Mouse (Mus musculus) embryonic facial prominence, embryonic 13.5 days (tissue): ENCODE measurements around the gene Scnn1b. TPM values are rescaled to one million over a fixed set of nuclear protein-coding genes. Genes with fewer than 3 reads are reported as not detected.

Source experiments
- ATAC-seq: fragments of 200-750 bp; cut with Nextera tagmentation; 2 replicates; pipeline ENCODE4 v1.8.0; 2017; ENCODE audit warnings: low read depth; ENCODE audit not compliant: insufficient number of reproducible peaks, insufficient read depth, low FRiP score, low TSS enrichment
- H3K27ac ChIP-seq: fragments of 300-500 bp; sonication (generic); 2 replicates; pipeline ENCODE4 v1.5.1; 2015; ENCODE audit warnings: moderate library complexity, mild to moderate bottlenecking, inconsistent platforms
- H3K27me3 ChIP-seq: fragments of 300-500 bp; sonication (generic); 2 replicates; pipeline ENCODE4 v1.6.1; 2015; ENCODE audit warnings: mild to moderate bottlenecking, inconsistent platforms
- H3K36me3 ChIP-seq: fragments of 300-500 bp; sonication (generic); 2 replicates; pipeline ENCODE4 v1.6.1; 2015; ENCODE audit warnings: mild to moderate bottlenecking, inconsistent platforms
- H3K4me1 ChIP-seq: fragments of 300-500 bp; sonication (generic); 2 replicates; pipeline ENCODE4 v1.6.1; 2015; ENCODE audit warnings: inconsistent platforms
- H3K4me2 ChIP-seq: fragments of 300-500 bp; sonication (generic); 2 replicates; pipeline ENCODE4 v1.6.1; 2015; ENCODE audit warnings: moderate library complexity, mild to moderate bottlenecking, inconsistent platforms
- H3K4me3 ChIP-seq: fragments of 300-500 bp; sonication (generic); 2 replicates; pipeline ENCODE4 v1.5.1; 2015; ENCODE audit warnings: mild to moderate bottlenecking, inconsistent platforms
- H3K9ac ChIP-seq: fragments of 300-500 bp; sonication (generic); 2 replicates; pipeline ENCODE4 v1.6.1; 2015; ENCODE audit warnings: mild to moderate bottlenecking, inconsistent platforms
- H3K9me3 ChIP-seq: fragments of 300-500 bp; sonication (generic); 2 replicates; pipeline ENCODE4 v1.6.1; 2016; ENCODE audit warnings: inconsistent platforms
- WGBS: fragments of 180-500 bp; shearing (Covaris S2); methylation state at CpG from one replicate; pipeline ENCODE4 v1.1.7; 2015; ENCODE audit warnings: mixed read lengths; 5-methylcytosine and 5-hydroxymethylcytosine counted together
- polyA plus RNA-seq: library from polyadenylated mRNA; unstranded; fragments of >200 nt; fragmentation: Nextera tagmentation; extraction: Ambion mirVana; gene quantifications from 2 replicates; pipeline ENCODE4 v1.2.1, GENCODE M21; 2015

Gene Scnn1b
- polyA plus RNA-seq, 1 experiment from 2014 or later = 0.37 TPM

- WGBS = 62% methylated on average over 6 of the region's 6 CpGs
- Histone ChIP-seq H3K4me1 (peaks cover 24% of the 10 kb centered on the region), H3K36me3 (no peaks in the 10 kb centered on the region), H3K27ac (no peak overlapping the region), H3K4me2 (no peak overlapping the region), H3K27me3 (no peaks in the 10 kb centered on the region), H3K9ac (no peak overlapping the region), H3K4me3 (no peak overlapping the region), H3K9me3 (no peaks in the 10 kb centered on the region)
- no peak for ATAC-seq
These were observed 49.1 kb downstream of the Scnn1b start for GRCm38 (mm10) chr7:121913944-121914343.

- H3K36me3 ChIP-seq = peaks cover 58% of the 10 kb centered on the region
- no peaks in the 10 kb centered on the region for H3K9me3 ChIP-seq
- H3K9ac ChIP-seq = no peak overlapping the region
- no peak for ATAC-seq
- no peak overlapping the region for H3K4me3 ChIP-seq
- no peak overlapping the region for H3K4me2 ChIP-seq
- H3K27ac ChIP-seq = no peak overlapping the region
- H3K4me1 ChIP-seq = no peaks in the 10 kb centered on the region
- H3K27me3 ChIP-seq = no peaks in the 10 kb centered on the region
- over 99% methylated on average over 7 of the region's 7 CpGs for WGBS
These were observed 59.5 kb downstream of the Scnn1b start for GRCm38 (mm10) chr7:121924361-121924760.

GRCm38 (mm10) chr7:121927882-121928281 lies 63.0 kb downstream of the Scnn1b start:
- peaks cover 71% of the 10 kb centered on the region for H3K36me3 ChIP-seq

GRCm38 (mm10) chr7:121931246-121931645 lies 66.4 kb downstream of the Scnn1b start:
- peaks cover 1% of the 10 kb centered on the region for H3K4me1 ChIP-seq
- 42% methylated on average over 7 of the region's 7 CpGs for WGBS
- H3K36me3 ChIP-seq = peaks cover 66% of the 10 kb centered on the region
- no peak overlapping the region for H3K4me3 ChIP-seq
- no peaks in the 10 kb centered on the region for H3K9me3 ChIP-seq
- H3K27me3 ChIP-seq = no peaks in the 10 kb centered on the region
- H3K27ac ChIP-seq = no peak overlapping the region
- no peak overlapping the region for H3K4me2 ChIP-seq
- H3K9ac ChIP-seq = no peak overlapping the region
- ATAC-seq = no peak

More at GRCm38 (mm10) chr7:121927882-121928281, 63.0 kb downstream of the Scnn1b start:
- 94% methylated on average over 2 of the region's 2 CpGs for WGBS
- ATAC-seq = no peak
- H3K4me3 ChIP-seq = no peak overlapping the region
- no peaks in the 10 kb centered on the region for H3K9me3 ChIP-seq
- H3K27ac ChIP-seq = no peak overlapping the region
- H3K4me1 ChIP-seq = no peaks in the 10 kb centered on the region
- no peak overlapping the region for H3K9ac ChIP-seq
- H3K4me2 ChIP-seq = no peak overlapping the region
- H3K27me3 ChIP-seq = no peaks in the 10 kb centered on the region

DNA sequence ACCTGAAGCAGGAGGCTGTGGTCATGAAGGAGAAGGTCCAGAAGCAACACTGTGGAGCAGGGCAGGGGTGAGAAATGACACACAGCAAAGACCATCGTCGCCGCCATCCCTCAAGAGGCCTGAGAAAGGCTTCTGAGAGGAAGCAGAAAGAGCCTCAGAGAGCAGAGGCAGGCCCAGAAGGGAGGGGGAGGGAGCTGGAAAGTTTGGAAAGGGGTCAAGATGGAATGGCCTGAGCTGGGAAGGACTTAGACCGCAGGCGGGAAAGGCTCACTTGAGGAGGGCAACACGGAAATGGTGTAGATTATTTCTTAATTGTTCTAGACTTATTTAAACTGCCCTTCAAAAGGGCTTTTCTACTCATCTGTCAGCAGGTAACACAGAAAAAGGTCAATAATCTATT lies 68.8 kb downstream of the Scnn1b start:
- Histone ChIP-seq H3K36me3 (peaks cover 44% of the 10 kb centered on the region), H3K9ac (no peak overlapping the region), H3K4me3 (no peak overlapping the region), H3K4me1 (peaks cover 21% of the 10 kb centered on the region), H3K4me2 (no peak overlapping the region), H3K9me3 (no peaks in the 10 kb centered on the region), H3K27me3 (no peaks in the 10 kb centered on the region), H3K27ac (no peak overlapping the region)
- ATAC-seq = no peak
- WGBS = 82% methylated on average over 6 of the region's 6 CpGs

- no peak for ATAC-seq
- Histone ChIP-seq H3K36me3 (peaks cover 37% of the 10 kb centered on the region), H3K4me3 (no peak overlapping the region), H3K9ac (no peak overlapping the region), H3K27me3 (no peaks in the 10 kb centered on the region), H3K4me2 (no peak overlapping the region), H3K4me1 (peaks cover 21% of the 10 kb centered on the region), H3K27ac (no peak overlapping the region), H3K9me3 (no peaks in the 10 kb centered on the region)
- WGBS = 78% methylated on average over 2 of the region's 2 CpGs
These were observed 69.5 kb downstream of the Scnn1b start for GRCm38 (mm10) chr7:121934346-121934745.

DNA sequence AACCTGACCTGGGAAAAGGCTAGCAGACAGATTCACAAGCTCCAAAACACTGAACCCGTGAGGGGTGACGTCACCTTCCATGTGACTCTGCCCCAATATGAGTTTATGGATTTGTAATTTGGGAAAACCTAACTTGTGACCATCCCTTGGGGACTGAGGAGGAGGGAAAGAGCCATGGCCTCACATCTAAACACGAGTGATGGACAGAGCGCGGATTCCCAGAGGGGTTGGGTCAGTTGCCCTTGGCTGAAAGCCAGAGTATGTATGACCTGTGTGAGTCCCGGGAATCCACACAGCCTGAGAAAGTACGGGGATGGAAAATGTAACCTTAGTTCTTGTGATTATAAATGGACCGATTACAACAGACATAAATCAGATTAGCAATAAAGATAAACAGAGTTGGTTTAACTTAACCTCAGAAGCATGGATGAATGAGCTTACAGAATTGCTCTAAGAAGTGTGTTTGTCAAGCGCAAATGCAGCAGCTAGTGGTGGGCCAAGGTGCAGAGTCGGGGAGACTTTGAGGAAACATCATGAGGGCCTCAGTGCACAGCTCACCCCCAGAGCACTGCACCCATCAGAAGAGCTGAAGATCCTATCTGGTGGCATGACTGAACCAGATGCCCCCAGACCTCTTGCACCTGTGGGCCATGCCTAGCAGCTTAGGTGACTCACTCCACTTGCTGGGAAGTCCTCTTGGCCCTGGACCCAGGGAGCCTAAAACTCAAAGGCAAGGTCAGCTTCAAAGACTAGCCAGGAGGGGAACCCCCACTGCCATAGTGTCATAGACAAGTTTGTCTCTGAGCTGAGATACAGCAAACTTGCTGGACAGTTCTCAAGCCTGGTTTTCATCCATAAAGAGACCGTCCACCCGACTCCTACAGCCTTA lies 71.3 kb downstream of the Scnn1b start:
- WGBS = 75% methylated on average over 12 of the region's 12 CpGs
- H3K4me2 ChIP-seq = no peak overlapping the region
- H3K36me3 ChIP-seq = peaks cover 23% of the 10 kb centered on the region
- peak overlapping the region; percentile 22; the same call in 1 of the 2 replicates for H3K9ac ChIP-seq
- H3K4me1 ChIP-seq = peaks cover 21% of the 10 kb centered on the region
- H3K9me3 ChIP-seq = no peaks in the 10 kb centered on the region
- H3K4me3 ChIP-seq = no peak overlapping the region
- no peaks in the 10 kb centered on the region for H3K27me3 ChIP-seq
- no peak overlapping the region for H3K27ac ChIP-seq
- ATAC-seq = no peak

DNA sequence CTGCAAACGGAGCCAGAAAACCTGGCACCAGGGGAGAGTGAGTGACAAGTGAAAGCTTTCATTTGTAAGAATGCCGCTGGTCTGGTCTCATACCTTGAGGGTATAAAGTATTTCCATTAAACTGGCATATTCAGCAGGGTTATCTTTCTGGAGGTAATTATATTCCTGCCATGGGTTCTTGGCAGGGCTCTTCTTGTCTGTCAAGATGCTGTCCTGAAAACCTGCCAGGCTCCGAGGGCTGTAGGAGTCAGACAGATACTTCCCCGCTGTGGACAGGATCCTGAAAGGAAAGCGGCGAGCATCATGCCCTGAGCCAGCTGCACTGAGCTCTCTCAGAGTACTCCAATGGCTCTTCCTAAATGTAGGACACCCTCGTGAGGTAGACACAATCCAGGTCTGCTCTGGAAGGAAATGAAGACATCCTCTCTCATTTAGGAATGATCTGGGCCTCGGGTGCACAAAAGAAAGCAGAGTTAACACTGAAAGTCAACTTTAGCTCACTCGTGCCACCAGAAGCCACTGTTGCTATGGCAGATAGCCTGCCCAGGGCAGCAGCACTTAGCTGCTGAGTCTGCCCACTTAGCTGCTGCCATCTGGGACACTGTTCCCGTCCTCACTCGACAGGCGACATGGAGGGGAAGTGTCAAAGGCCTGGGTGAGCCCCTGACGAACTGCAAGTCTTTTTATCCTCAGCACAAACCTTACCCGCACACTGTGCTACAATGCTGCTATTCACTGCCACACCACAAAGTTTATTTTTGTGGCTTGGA lies 72.2 kb downstream of the Scnn1b start:
- Histone ChIP-seq H3K4me2 (no peak overlapping the region), H3K27ac (no peak overlapping the region), H3K27me3 (no peaks in the 10 kb centered on the region), H3K9ac (no peak overlapping the region), H3K36me3 (peaks cover 26% of the 10 kb centered on the region), H3K4me3 (no peak overlapping the region), H3K4me1 (peaks cover 21% of the 10 kb centered on the region), H3K9me3 (no peaks in the 10 kb centered on the region)
- no peak for ATAC-seq
- 58% methylated on average over 14 of the region's 14 CpGs for WGBS

- Histone ChIP-seq H3K36me3 (peaks cover 32% of the 10 kb centered on the region), H3K4me2 (no peak overlapping the region), H3K4me1 (peaks cover 21% of the 10 kb centered on the region), H3K27ac (no peak overlapping the region), H3K4me3 (no peak overlapping the region), H3K27me3 (no peaks in the 10 kb centered on the region), H3K9me3 (0 out of 2 replicates have a peak, but pooled peaks cover 2% of the 10 kb centered on the region), H3K9ac (no peak overlapping the region)
- WGBS = 81% methylated on average over 8 of the region's 8 CpGs
- no peak for ATAC-seq
These were observed 73.5 kb downstream of the Scnn1b start for GRCm38 (mm10) chr7:121938124-121938891.

DNA sequence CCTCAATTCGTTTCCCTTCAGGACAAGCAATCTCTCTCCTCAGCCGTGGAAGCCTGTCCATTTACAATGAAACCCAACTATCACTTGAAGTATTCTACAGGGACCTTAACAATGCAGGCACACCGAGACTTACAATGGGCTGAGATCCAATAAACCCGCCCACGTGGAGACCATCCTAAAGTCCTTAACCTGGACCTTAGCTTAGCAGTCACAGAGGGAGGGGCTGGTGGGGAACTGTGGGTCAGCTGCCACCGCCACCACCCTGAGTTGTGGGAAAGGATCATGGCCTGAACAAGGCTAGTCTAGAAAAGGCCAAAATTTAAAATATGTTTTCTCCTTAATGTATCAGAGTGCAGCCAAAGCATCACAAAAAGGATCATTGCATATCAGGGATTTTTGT lies 74.4 kb downstream of the Scnn1b start:
- Histone ChIP-seq H3K4me3 (no peak overlapping the region), H3K9me3 (0 out of 2 replicates have a peak, but pooled peaks cover 2% of the 10 kb centered on the region), H3K9ac (no peak overlapping the region), H3K36me3 (peaks cover 38% of the 10 kb centered on the region), H3K27me3 (no peaks in the 10 kb centered on the region), H3K4me2 (no peak overlapping the region), H3K27ac (no peak overlapping the region), H3K4me1 (peaks cover 21% of the 10 kb centered on the region)
- 80% methylated on average over 6 of the region's 6 CpGs for WGBS
- ATAC-seq = no peak

DNA sequence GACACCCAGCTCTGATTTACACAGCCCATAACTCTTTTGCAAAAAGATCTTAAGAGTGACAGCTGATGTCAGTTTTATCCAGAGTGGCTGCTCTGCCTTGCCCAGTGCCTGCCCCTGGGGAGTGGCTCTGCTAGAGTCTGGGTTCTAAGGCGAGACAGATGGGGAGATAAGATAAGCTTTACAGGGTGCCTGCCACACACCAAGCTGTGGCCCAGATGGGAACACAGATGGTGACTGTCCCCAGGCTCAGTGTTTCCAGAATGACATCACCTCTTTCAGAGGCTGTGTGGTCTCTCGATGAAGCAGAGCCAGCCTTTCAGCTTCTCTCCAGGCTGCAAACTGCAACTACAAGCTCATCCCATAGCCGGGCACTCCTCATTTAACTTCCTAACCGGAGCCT lies 74.9 kb downstream of the Scnn1b start:
- WGBS = 61% methylated on average over 4 of the region's 4 CpGs
- no peak for ATAC-seq
- H3K4me3 ChIP-seq = no peak overlapping the region
- H3K27ac ChIP-seq = no peak overlapping the region
- no peak overlapping the region for H3K9ac ChIP-seq
- H3K4me2 ChIP-seq = no peak overlapping the region
- H3K4me1 ChIP-seq = peaks cover 21% of the 10 kb centered on the region
- peaks cover 34% of the 10 kb centered on the region for H3K36me3 ChIP-seq
- H3K9me3 ChIP-seq = 0 out of 2 replicates have a peak, but pooled peaks cover 2% of the 10 kb centered on the region
- no peaks in the 10 kb centered on the region for H3K27me3 ChIP-seq
